Mouse (Mus musculus) gonadal fat pad, adult 2 months (tissue): ENCODE measurements around the gene Cdipt. TPM values are rescaled to one million over a fixed set of nuclear protein-coding genes. Genes with fewer than 3 reads are reported as not detected.

Experiments used
- DNase-seq: peaks from one replicate; pipeline ENCODE4 v3.0.0-alpha.2; 2012; ENCODE audit warnings: low read depth
- polyA plus RNA-seq: library from polyadenylated mRNA; depleted of rRNA; stranded (reverse); fragments of >200 nt; gene quantifications from 2 replicates; pipeline ENCODE4 v1.2.3, GENCODE M21; 2012; rRNA removed

Cdipt gene
- polyA plus RNA-seq = 240 and 245 TPM in 2 replicates

- no peak for DNase-seq
Observed at GRCm38 (mm10) chr7:126975893-126975949, at the start of gene Cdipt. Gene Cdipt, plus strand, starts transcription at chr7:126975914.

- no peak for DNase-seq
Observed at GRCm38 (mm10) chr7:126926299-126926698, 49.4 kb upstream of the Cdipt start.

- DNase-seq = peak; percentile 36
Observed at GRCm38 (mm10) chr7:126928384-126929037, 47.2 kb upstream of the Cdipt start, which contains the start of gene Kctd13. Gene Kctd13, plus strand, starts transcription at chr7:126928879.

- no peak for DNase-seq
Observed at GRCm38 (mm10) chr7:126929046-126929445, 46.7 kb upstream of the Cdipt start.

GRCm38 (mm10) chr7:126932652-126933051 is 43.1 kb upstream of the Cdipt start:
- no peak for DNase-seq

- DNase-seq = no peak
Observed at GRCm38 (mm10) chr7:126941171-126941570, 34.5 kb upstream of the Cdipt start.

GRCm38 (mm10) chr7:126941801-126942200 is 33.9 kb upstream of the Cdipt start:
- no peak for DNase-seq

- DNase-seq = no peak
Observed at GRCm38 (mm10) chr7:126946530-126946929, 29.2 kb upstream of the Cdipt start.

- no peak for DNase-seq
Observed at GRCm38 (mm10) chr7:126948626-126949025, 27.1 kb upstream of the Cdipt start.

GRCm38 (mm10) chr7:126949403-126949792 is 26.3 kb upstream of the Cdipt start, which contains the start of gene Asphd1:
Gene Asphd1, minus strand, starts transcription at chr7:126949582.
- no peak for DNase-seq

GRCm38 (mm10) chr7:126949793-126950646 is 25.7 kb upstream of the Cdipt start, which contains the start of gene Sez6l2:
Gene Sez6l2, plus strand, starts transcription at chr7:126950563.
- DNase-seq = no peak

GRCm38 (mm10) chr7:126950647-126951615 is 24.8 kb upstream of the Cdipt start:
- DNase-seq = no peak

GRCm38 (mm10) chr7:126951741-126952140 is 24.0 kb upstream of the Cdipt start:
- DNase-seq = no peak

- DNase-seq = no peak
Observed at GRCm38 (mm10) chr7:126952646-126953045, 23.1 kb upstream of the Cdipt start.

GRCm38 (mm10) chr7:126955125-126955524 is 20.6 kb upstream of the Cdipt start:
- no peak for DNase-seq

- DNase-seq = no peak
Observed at GRCm38 (mm10) chr7:126959780-126960179, 15.9 kb upstream of the Cdipt start.

- DNase-seq = no peak
Observed at GRCm38 (mm10) chr7:126961095-126961494, 14.6 kb upstream of the Cdipt start.

- DNase-seq = no peak
Observed at GRCm38 (mm10) chr7:126961965-126962364, 13.7 kb upstream of the Cdipt start.

GRCm38 (mm10) chr7:126963548-126964286 is 12.0 kb upstream of the Cdipt start:
- DNase-seq = no peak

GRCm38 (mm10) chr7:126965568-126965967 is 10.1 kb upstream of the Cdipt start:
- no peak for DNase-seq

- no peak for DNase-seq
Observed at GRCm38 (mm10) chr7:126967361-126967760, 8.4 kb upstream of the Cdipt start.

GRCm38 (mm10) chr7:126975493-126975892 is 221 bp upstream of the Cdipt start:
- no peak for DNase-seq
